Mouse (Mus musculus) stomach, embryonic 14.5 days (tissue): Measurements from ENCODE around the gene Cab39. TPM values are rescaled to one million over a fixed set of nuclear protein-coding genes. Genes with fewer than 3 reads are reported as not detected.
"Not testable (repeated sequence)": the region's sequence is repeated elsewhere in the genome, so short reads cannot be mapped to it uniquely, and the experiment has no call there.

Experiments
- ATAC-seq: fragments of 200-750 bp; cut with Nextera tagmentation; 2 replicates; pipeline ENCODE4 v1.8.0; 2017; ENCODE audit warnings: low read depth, moderate TSS enrichment; ENCODE audit not compliant: insufficient number of reproducible peaks, insufficient read depth, low FRiP score
- H3K27ac ChIP-seq: fragments of 300-500 bp; sonication (generic); 2 replicates; pipeline ENCODE4 v1.5.1; 2014; ENCODE audit warnings: mild to moderate bottlenecking, low read length, moderate library complexity, mixed read lengths
- H3K27me3 ChIP-seq: fragments of 300-500 bp; sonication (generic); 2 replicates; pipeline ENCODE4 v1.6.1; 2014; ENCODE audit warnings: low read length, control low read depth, mixed read lengths; ENCODE audit not compliant: control insufficient read depth, insufficient read depth
- H3K36me3 ChIP-seq: fragments of 300-500 bp; sonication (generic); 2 replicates; pipeline ENCODE4 v1.6.1; 2014; ENCODE audit warnings: mild to moderate bottlenecking, control low read depth, low read length, moderate library complexity, mixed read lengths; ENCODE audit not compliant: control insufficient read depth, insufficient read depth
- H3K4me1 ChIP-seq: fragments of 300-500 bp; sonication (generic); 2 replicates; pipeline ENCODE4 v1.6.1; 2014; ENCODE audit warnings: low read length, control low read depth, mixed read lengths; ENCODE audit not compliant: control insufficient read depth, insufficient read depth
- H3K4me2 ChIP-seq: fragments of 300-500 bp; sonication (generic); replicated peaks from 2 replicates; pipeline ENCODE4 v1.6.1; 2014; ENCODE audit warnings: low read depth, low read length, control low read depth
- H3K4me3 ChIP-seq: fragments of 300-500 bp; sonication (generic); 2 replicates; pipeline ENCODE4 v1.5.1; 2014; ENCODE audit warnings: low read depth, low read length, control low read depth
- H3K9ac ChIP-seq: fragments of 300-500 bp; sonication (generic); replicated peaks from 2 replicates; pipeline ENCODE4 v1.6.1; 2014; ENCODE audit warnings: low read depth, mild to moderate bottlenecking, control low read depth, low read length, moderate library complexity, mixed read lengths
- H3K9me3 ChIP-seq: fragments of 300-500 bp; sonication (generic); 2 replicates; pipeline ENCODE4 v1.6.1; 2016; ENCODE audit warnings: low read depth, low read length, control low read depth; ENCODE audit not compliant: control insufficient read depth
- WGBS: fragments of 180-500 bp; shearing (Covaris S2); extraction: QIAGEN DNeasy Blood & Tissue Kit; methylation state at CpG from one replicate; pipeline ENCODE4 v1.1.7; 2014; 5-methylcytosine and 5-hydroxymethylcytosine counted together
- polyA plus RNA-seq: library from polyadenylated mRNA; unstranded; fragments of >200 nt; fragmentation: Nextera tagmentation; extraction: Ambion mirVana; gene quantifications from 2 replicates; pipeline ENCODE4 v1.2.1, GENCODE M21; 2014

Cab39 gene
- polyA plus RNA-seq, 1 experiment from 2014 or later, result 52.1 TPM

GRCm38 (mm10) chr1:85799776-85800175 is 6.5 kb downstream of the Cab39 start:
- Histone ChIP-seq H3K4me1 (peaks cover 11% of the 10 kb centered on the region), H3K4me2 (no peak overlapping the region), H3K27ac (no peak overlapping the region)

DNA sequence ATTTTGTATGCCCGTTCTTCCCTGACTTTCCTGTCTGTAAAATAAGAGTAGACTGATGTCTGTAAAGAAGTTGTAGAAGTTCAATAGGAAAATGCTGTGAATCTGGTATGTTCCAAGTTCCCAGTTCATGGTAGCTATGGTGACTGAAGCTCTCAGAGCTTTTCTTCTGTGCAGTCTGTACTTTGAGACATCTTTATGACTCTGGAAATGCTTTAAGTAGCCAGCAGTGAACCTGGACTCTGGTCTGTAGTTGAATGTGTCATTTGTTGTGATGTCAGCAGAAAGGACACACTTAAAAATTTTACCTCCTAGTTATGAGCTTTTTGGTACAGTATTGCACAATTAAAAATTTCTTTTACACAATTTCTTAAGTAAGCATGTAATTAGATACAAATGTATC is 9.3 kb downstream of the Cab39 start:
- no peak for ATAC-seq
- 100% methylated on average over 1 of the region's 1 CpGs for WGBS
- Histone ChIP-seq H3K4me2 (no peak overlapping the region), H3K9me3 (no peaks in the 10 kb centered on the region), H3K9ac (no peak overlapping the region), H3K27ac (no peak overlapping the region), H3K36me3 (no peaks in the 10 kb centered on the region), H3K4me3 (no peak overlapping the region), H3K27me3 (no peaks in the 10 kb centered on the region), H3K4me1 (peaks cover 3% of the 10 kb centered on the region; the same call in 1 of the 2 replicates)

More at GRCm38 (mm10) chr1:85799776-85800175, 6.5 kb downstream of the Cab39 start:
- no peak overlapping the region for H3K4me3 ChIP-seq
- no peak overlapping the region for H3K9ac ChIP-seq
- H3K27me3 ChIP-seq, result no peaks in the 10 kb centered on the region
- 67% methylated on average over 1 of the region's 1 CpGs for WGBS
- no peaks in the 10 kb centered on the region; the same call in 1 of the 2 replicates for H3K36me3 ChIP-seq
- no peaks in the 10 kb centered on the region for H3K9me3 ChIP-seq
- no peak for ATAC-seq

- no peak for ATAC-seq
- H3K27me3 ChIP-seq, result no peaks in the 10 kb centered on the region
- no peak overlapping the region for H3K27ac ChIP-seq
- no peaks in the 10 kb centered on the region for H3K36me3 ChIP-seq
- H3K4me2 ChIP-seq, result no peak overlapping the region
- H3K4me3 ChIP-seq, result no peak overlapping the region
- WGBS, result 87% methylated on average over 8 of the region's 8 CpGs
- peaks cover 4% of the 10 kb centered on the region for H3K4me1 ChIP-seq
- no peaks in the 10 kb centered on the region for H3K9me3 ChIP-seq
- no peak overlapping the region for H3K9ac ChIP-seq
Measured at GRCm38 (mm10) chr1:85804551-85804950, 11.3 kb downstream of the Cab39 start.

- Histone ChIP-seq H3K36me3 (no peaks in the 10 kb centered on the region), H3K4me2 (no peak overlapping the region), H3K9me3 (no peaks in the 10 kb centered on the region), H3K4me1 (peaks cover 9% of the 10 kb centered on the region), H3K9ac (no peak overlapping the region), H3K27me3 (no peaks in the 10 kb centered on the region), H3K27ac (peak overlapping the region; percentile 17; the same call in 1 of the 2 replicates), H3K4me3 (no peak overlapping the region)
- WGBS, result 59% methylated on average over 4 of the region's 4 CpGs
- no peak for ATAC-seq
Measured at GRCm38 (mm10) chr1:85809256-85809655, 16.0 kb downstream of the Cab39 start.

- peak overlapping the region; percentile 17; the same call in 1 of the 2 replicates for H3K27ac ChIP-seq
- WGBS, result 59% methylated on average over 2 of the region's 2 CpGs
- H3K27me3 ChIP-seq, result no peaks in the 10 kb centered on the region
- no peaks in the 10 kb centered on the region for H3K9me3 ChIP-seq
- H3K4me2 ChIP-seq, result no peak overlapping the region
- H3K9ac ChIP-seq, result no peak overlapping the region
- peaks cover 9% of the 10 kb centered on the region for H3K4me1 ChIP-seq
- ATAC-seq, result no peak
- no peak overlapping the region for H3K4me3 ChIP-seq
- H3K36me3 ChIP-seq, result no peaks in the 10 kb centered on the region
Measured at GRCm38 (mm10) chr1:85810343-85810742, 17.1 kb downstream of the Cab39 start.

DNA sequence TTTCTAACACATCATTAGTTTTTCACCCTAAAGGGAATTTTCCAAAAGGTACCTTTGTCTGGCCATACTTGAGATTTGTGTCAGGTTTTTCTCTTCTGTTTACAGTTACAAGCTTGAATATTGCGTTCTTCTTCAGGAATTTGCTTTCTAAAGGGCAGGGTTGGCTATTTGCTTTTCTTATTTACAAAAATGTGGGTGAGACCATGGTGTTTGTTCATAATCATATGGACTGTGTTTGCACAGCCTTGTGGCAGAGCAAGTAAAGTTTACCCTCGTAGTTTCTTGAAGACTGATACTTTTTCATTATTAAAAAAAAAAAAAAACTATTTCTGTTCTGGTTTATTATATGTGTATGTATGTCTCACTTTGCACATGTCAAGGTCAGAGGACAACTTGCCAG is 17.5 kb downstream of the Cab39 start:
- no peaks in the 10 kb centered on the region for H3K27me3 ChIP-seq
- H3K9me3 ChIP-seq, result no peaks in the 10 kb centered on the region
- 53% methylated on average over 2 of the region's 2 CpGs for WGBS
- 0 out of 2 replicates have a peak overlapping the region, but pooled peaks have one; percentile 44 for H3K27ac ChIP-seq
- no peak overlapping the region for H3K4me2 ChIP-seq
- H3K4me3 ChIP-seq, result no peak overlapping the region
- no peaks in the 10 kb centered on the region for H3K36me3 ChIP-seq
- H3K4me1 ChIP-seq, result peaks cover 9% of the 10 kb centered on the region
- no peak overlapping the region for H3K9ac ChIP-seq
- 0 out of 2 replicates have a peak, but pooled peaks have one; percentile 49 for ATAC-seq

- 0 out of 2 replicates have a peak, but pooled peaks have one; percentile 25 for ATAC-seq
- H3K4me2 ChIP-seq, H3K36me3 ChIP-seq, H3K27me3 ChIP-seq, H3K9me3 ChIP-seq, H3K4me3 ChIP-seq, H3K9ac ChIP-seq, H3K4me1 ChIP-seq, H3K27ac ChIP-seq: not testable (repeated sequence)
Measured at GRCm38 (mm10) chr1:85814213-85814612, 21.0 kb downstream of the Cab39 start.

- no peaks in the 10 kb centered on the region for H3K27me3 ChIP-seq
- H3K4me3 ChIP-seq, result no peak overlapping the region
- H3K4me2 ChIP-seq, result no peak overlapping the region
- H3K9ac ChIP-seq, result no peak overlapping the region
- no peak for ATAC-seq
- H3K36me3 ChIP-seq, result peaks cover 15% of the 10 kb centered on the region
- H3K27ac ChIP-seq, result no peak overlapping the region
- H3K4me1 ChIP-seq, result no peaks in the 10 kb centered on the region
- no peaks in the 10 kb centered on the region for H3K9me3 ChIP-seq
- WGBS, result 58% methylated on average over 6 of the region's 6 CpGs
Measured at GRCm38 (mm10) chr1:85818121-85818520, 24.9 kb downstream of the Cab39 start.

DNA sequence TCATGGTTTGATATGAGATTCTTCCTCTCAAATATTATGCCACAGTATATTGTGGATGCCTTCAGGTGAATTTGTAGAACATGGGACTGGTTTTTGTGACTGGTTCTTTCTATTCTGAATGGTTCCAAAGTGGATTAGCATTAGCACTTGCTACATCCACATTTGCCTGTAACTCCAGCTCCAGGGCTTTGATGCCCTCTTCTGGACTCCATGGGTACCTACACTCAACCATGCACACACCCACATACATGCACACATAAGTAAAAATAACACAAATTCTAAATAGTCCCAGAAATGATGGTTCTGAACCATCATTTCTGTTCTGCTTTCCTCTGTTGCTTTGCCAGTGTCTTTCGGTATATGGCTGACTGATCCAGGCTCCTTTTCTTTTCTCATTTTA is 26.5 kb downstream of the Cab39 start:
- Histone ChIP-seq H3K27ac (no peak overlapping the region), H3K4me1 (no peaks in the 10 kb centered on the region), H3K4me3 (no peak overlapping the region), H3K9me3 (no peaks in the 10 kb centered on the region), H3K27me3 (no peaks in the 10 kb centered on the region), H3K9ac (no peak overlapping the region), H3K36me3 (peaks cover 19% of the 10 kb centered on the region), H3K4me2 (no peak overlapping the region)
- 91% methylated on average over 1 of the region's 1 CpGs for WGBS
- ATAC-seq, result no peak
